Mouse (Mus musculus) forebrain, embryonic 13.5 days (tissue): ENCODE measurements around the gene Tex22. TPM values are rescaled to one million over a fixed set of nuclear protein-coding genes. Genes with fewer than 3 reads are reported as not detected.

ENCODE experiments used
- ATAC-seq: fragments of 200-750 bp; cut with Nextera tagmentation; 2 replicates; pipeline ENCODE4 v1.8.0; 2017
- H3K27ac ChIP-seq: fragments of 300-500 bp; sonication (generic); 2 replicates; pipeline ENCODE4 v1.5.1; 2015; ENCODE audit warnings: inconsistent platforms, mild to moderate bottlenecking, moderate library complexity
- H3K27me3 ChIP-seq: fragments of 300-500 bp; sonication (generic); 2 replicates; pipeline ENCODE4 v1.6.1; 2015; ENCODE audit warnings: mild to moderate bottlenecking, inconsistent platforms
- H3K36me3 ChIP-seq: fragments of 300-500 bp; sonication (generic); 2 replicates; pipeline ENCODE4 v1.6.1; 2015; ENCODE audit warnings: mild to moderate bottlenecking, inconsistent platforms; ENCODE audit not compliant: poor library complexity, severe bottlenecking
- H3K4me1 ChIP-seq: fragments of 300-500 bp; sonication (generic); 2 replicates; pipeline ENCODE4 v1.6.1; 2015; ENCODE audit warnings: inconsistent platforms
- H3K4me2 ChIP-seq: fragments of 300-500 bp; sonication (generic); 2 replicates; pipeline ENCODE4 v1.6.1; 2015; ENCODE audit warnings: inconsistent platforms, mild to moderate bottlenecking, moderate library complexity
- H3K4me3 ChIP-seq: fragments of 300-500 bp; sonication (generic); 2 replicates; pipeline ENCODE4 v1.5.1; 2015; ENCODE audit warnings: mild to moderate bottlenecking, inconsistent platforms
- H3K9ac ChIP-seq: fragments of 300-500 bp; sonication (generic); 2 replicates; pipeline ENCODE4 v1.6.1; 2015; ENCODE audit warnings: mild to moderate bottlenecking, inconsistent platforms
- H3K9me3 ChIP-seq: fragments of 300-500 bp; sonication (generic); replicated peaks from 2 replicates; pipeline ENCODE4 v1.6.1; 2016; ENCODE audit warnings: inconsistent platforms
- WGBS: fragments of 180-500 bp; shearing (Covaris S2); methylation state at CpG from one replicate; pipeline ENCODE4 v1.1.7; 2015; 5-methylcytosine and 5-hydroxymethylcytosine counted together
- polyA plus RNA-seq: library from polyadenylated mRNA; unstranded; fragments of >200 nt; fragmentation: Nextera tagmentation; extraction: Ambion mirVana; gene quantifications from 2 replicates; pipeline ENCODE4 v1.2.1, GENCODE M21; 2015

The Tex22 gene
- not detected in 2 replicates for polyA plus RNA-seq

DNA sequence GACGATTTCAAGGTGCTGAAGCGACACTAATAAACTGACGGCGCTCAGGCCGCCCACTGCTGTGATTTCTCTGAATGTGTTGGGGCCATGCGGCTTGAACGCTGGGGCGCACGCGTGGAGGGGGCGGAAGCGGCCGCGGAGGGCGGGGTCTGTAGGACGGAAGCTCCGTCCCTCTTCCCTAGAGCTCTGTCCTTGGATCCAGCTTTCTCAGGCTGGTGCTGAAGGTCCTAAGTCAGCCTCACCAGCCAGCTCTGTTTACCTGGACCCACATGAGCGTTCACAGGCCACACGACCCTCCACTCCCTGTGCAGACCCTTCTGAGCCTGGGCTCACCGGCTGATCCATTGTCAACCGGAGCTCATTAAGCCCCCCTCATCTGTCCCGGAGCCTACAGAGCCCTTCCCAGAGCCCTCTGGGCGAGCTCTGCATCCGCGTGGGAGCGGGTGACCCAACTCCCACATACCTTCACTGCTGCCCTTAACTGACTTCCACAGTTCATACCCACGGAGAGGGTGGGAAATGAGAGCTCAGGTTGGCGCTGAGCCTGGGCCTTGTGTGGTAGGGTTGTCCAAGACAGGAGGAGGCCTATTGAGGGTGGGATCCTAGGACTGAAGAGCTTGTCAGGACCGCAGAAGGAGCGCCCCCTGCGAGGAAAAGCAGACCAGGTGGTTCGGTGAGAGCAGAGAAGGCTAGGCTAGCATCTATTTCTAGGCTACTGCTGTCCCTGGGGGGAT lies at the start of gene Tex22:
Tex22 (plus strand) TSS at position 174 of the 734 bp plus-strand sequence.
- Histone ChIP-seq H3K4me3 (peak within 1 kb of the TSS; percentile 50), H3K4me1 (peaks cover 17% of the 10 kb centered on the region), H3K4me2 (peak within 1 kb of the TSS; percentile 95), H3K27me3 (no peaks in the 10 kb centered on the region), H3K9me3 (no peaks in the 10 kb centered on the region), H3K9ac (peak within 1 kb of the TSS; percentile 79), H3K27ac (peak within 1 kb of the TSS; percentile 93), H3K36me3 (peaks cover 27% of the 10 kb centered on the region)
- ATAC-seq = peak; percentile 95
- WGBS = 1% methylated on average over 32 of the region's 32 CpGs

DNA sequence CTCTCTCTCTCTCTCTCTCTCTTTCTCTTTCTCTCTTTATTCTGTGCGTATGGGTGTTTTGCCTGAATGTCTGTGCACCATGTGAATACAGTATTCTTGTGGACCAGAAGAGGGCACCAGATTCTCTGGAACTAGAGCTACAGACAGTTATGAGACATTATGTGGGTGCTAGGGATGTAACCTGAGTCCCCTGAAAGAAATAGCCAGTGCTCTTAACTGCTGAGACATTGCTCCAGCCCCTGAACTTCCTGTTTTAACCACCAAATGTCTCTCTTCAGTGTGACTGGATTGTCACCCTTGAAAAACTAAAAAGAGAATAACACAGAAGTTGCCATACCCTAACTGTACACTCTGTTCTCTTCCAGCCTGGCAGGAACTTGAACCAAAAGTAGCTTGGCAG lies 47.7 kb upstream of the Tex22 start:
- 100% methylated on average over 1 of the region's 1 CpGs for WGBS
- Histone ChIP-seq H3K9me3 (no peaks in the 10 kb centered on the region), H3K9ac (no peak overlapping the region), H3K4me2 (no peak overlapping the region), H3K27me3 (no peaks in the 10 kb centered on the region), H3K27ac (no peak overlapping the region), H3K36me3 (peaks cover 39% of the 10 kb centered on the region; the same call in 1 of the 2 replicates), H3K4me3 (no peak overlapping the region), H3K4me1 (peaks cover 18% of the 10 kb centered on the region)
- ATAC-seq = no peak

DNA sequence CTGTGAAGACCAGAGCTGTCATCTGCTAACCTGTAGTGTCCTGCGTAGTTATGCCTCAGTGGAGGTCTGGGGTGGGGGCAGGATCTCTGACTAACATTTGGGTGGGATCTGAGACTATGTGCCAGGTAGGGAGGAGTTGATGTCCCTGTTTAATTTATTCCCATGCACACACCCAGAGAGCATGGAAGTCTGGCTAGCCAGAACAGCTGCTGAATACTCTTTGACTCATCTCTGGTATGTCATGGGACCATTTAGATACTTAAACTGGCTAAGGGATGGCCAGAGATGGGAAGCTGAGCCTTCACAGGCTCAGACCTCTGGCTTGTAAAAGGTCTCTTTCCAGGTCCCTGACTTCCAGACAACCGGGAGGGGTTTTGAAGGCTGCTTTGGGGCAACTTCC lies 46.8 kb upstream of the Tex22 start:
- Histone ChIP-seq H3K27me3 (no peaks in the 10 kb centered on the region), H3K36me3 (peaks cover 39% of the 10 kb centered on the region; the same call in 1 of the 2 replicates), H3K27ac (no peak overlapping the region), H3K4me3 (no peak overlapping the region), H3K4me1 (peaks cover 28% of the 10 kb centered on the region), H3K9ac (no peak overlapping the region), H3K9me3 (no peaks in the 10 kb centered on the region), H3K4me2 (no peak overlapping the region)
- WGBS = 94% methylated on average over 2 of the region's 2 CpGs
- ATAC-seq = no peak

DNA sequence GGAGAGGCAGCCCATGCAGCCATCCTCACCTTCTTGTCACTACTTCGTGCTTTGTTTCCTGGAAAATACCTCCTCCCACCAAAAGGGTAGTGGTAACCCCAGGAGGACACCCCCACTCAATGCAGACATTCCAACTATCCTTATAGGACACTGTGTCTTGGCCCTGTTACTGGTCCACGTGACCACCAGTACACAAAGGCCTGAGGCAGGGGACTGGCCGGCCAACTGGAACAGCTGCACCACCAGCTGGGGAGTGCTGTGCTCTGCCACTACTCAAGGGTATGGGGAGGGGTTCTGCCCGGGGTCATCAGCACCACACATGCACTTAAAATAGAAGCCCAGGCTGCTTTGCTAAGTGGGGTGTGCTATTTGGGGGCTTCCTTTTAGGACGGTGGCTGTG lies 46.2 kb upstream of the Tex22 start:
- Histone ChIP-seq H3K27me3 (no peaks in the 10 kb centered on the region), H3K27ac (no peak overlapping the region), H3K9me3 (no peaks in the 10 kb centered on the region), H3K36me3 (peaks cover 38% of the 10 kb centered on the region; the same call in 1 of the 2 replicates), H3K4me2 (no peak overlapping the region), H3K9ac (no peak overlapping the region), H3K4me1 (peaks cover 33% of the 10 kb centered on the region), H3K4me3 (no peak overlapping the region)
- WGBS = 56% methylated on average over 5 of the region's 5 CpGs
- no peak for ATAC-seq

DNA sequence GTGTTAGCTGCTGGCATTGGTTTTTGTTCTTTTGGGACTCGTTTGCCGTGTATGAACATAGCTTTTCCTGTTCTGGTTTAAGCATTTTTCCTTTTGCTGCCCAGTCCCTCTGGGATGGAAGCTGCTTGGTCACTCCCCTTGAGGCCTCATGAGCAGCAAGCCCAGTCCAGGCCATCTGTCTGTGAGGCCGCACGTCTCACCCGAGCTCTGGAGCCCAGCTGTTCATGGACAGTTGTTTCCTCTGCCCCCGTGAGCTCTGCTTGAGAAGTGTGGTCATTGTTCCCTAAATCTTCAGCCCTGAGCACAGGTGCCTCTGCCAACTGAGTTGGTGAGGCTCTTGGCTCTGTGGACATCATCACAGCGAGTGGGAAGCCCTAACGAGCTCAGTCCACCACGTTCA lies 45.4 kb upstream of the Tex22 start:
- H3K36me3 ChIP-seq = peaks cover 30% of the 10 kb centered on the region; the same call in 1 of the 2 replicates
- no peak overlapping the region for H3K4me2 ChIP-seq
- H3K27ac ChIP-seq = peak overlapping the region; percentile 42; the same call in 1 of the 2 replicates
- no peak for ATAC-seq
- no peak overlapping the region for H3K4me3 ChIP-seq
- no peaks in the 10 kb centered on the region for H3K27me3 ChIP-seq
- no peaks in the 10 kb centered on the region for H3K9me3 ChIP-seq
- H3K4me1 ChIP-seq = peaks cover 41% of the 10 kb centered on the region
- H3K9ac ChIP-seq = no peak overlapping the region
- 63% methylated on average over 9 of the region's 9 CpGs for WGBS

DNA sequence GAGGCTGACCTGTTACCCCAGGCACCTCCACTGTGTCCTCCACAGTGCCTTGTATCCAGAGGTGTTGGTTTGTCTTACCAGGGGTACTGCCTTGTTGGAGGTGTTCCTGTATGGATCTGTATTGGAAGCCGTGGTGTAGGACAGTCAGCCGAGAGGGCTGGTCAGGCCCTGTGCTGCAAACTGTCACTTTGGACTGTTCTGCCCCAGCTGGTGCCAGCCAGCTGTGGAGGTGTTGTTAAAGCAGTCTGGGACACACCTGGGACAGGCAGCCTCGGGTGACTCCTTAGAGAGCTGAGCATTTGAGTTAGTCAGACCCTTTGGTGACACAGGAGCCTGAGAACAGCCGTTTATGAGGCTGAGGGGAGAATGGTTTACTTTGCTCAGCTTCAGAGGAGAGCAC lies 44.3 kb upstream of the Tex22 start:
- Histone ChIP-seq H3K4me3 (no peak overlapping the region), H3K27ac (no peak overlapping the region), H3K9me3 (no peaks in the 10 kb centered on the region), H3K36me3 (peaks cover 27% of the 10 kb centered on the region; the same call in 1 of the 2 replicates), H3K4me1 (peaks cover 41% of the 10 kb centered on the region), H3K4me2 (no peak overlapping the region), H3K9ac (no peak overlapping the region), H3K27me3 (no peaks in the 10 kb centered on the region)
- WGBS = 77% methylated on average over 4 of the region's 4 CpGs
- ATAC-seq = no peak

DNA sequence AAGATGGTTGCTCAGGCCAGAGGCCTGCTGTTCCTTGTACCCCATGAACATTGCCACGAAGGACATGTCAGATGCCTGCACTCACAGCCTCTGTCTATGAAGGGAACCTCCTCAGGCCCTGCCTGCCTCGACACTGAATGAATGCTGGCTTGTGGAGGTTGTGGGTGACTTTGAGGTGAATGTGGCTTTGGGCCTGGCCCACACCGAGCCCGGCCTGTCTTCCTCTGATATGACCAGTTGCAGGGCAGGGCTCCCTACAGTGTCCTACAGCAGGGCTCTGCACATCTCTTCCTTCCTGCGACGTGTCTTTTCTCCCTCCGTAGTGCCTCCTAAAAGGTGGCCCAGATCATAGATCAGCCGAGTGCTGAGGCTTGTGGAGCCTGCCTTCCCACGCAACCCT lies 43.3 kb upstream of the Tex22 start:
- Histone ChIP-seq H3K9ac (no peak overlapping the region), H3K27ac (no peak overlapping the region; the same call in 1 of the 2 replicates), H3K4me2 (no peak overlapping the region), H3K9me3 (no peaks in the 10 kb centered on the region), H3K4me1 (peaks cover 41% of the 10 kb centered on the region), H3K4me3 (no peak overlapping the region), H3K27me3 (no peaks in the 10 kb centered on the region), H3K36me3 (peaks cover 20% of the 10 kb centered on the region; the same call in 1 of the 2 replicates)
- no peak for ATAC-seq
- WGBS = 89% methylated on average over 9 of the region's 9 CpGs

DNA sequence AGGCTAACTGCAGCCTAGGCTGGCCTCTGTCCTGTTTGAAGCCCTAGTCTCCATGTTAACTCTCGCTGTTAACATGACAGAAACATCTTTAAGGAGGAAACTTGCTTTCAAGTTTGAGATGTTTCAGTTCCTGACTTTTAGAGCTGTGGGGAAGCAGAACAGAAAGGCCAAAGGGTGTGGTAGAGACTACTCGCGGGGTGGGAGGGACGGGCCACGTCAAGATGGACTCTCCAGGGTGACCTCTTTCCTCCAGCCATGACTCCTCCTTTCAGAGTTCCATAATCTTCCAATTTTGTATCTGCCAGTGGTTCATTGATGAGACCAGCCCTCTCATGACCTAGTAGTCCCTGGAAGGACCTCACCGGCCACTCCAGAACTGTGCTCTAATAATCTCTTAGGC lies 42.9 kb upstream of the Tex22 start:
- no peak overlapping the region for H3K4me2 ChIP-seq
- no peak overlapping the region for H3K27ac ChIP-seq
- WGBS = 89% methylated on average over 6 of the region's 6 CpGs
- H3K36me3 ChIP-seq = peaks cover 16% of the 10 kb centered on the region; the same call in 1 of the 2 replicates
- H3K9me3 ChIP-seq = no peaks in the 10 kb centered on the region
- no peak for ATAC-seq
- no peak overlapping the region for H3K9ac ChIP-seq
- no peaks in the 10 kb centered on the region for H3K27me3 ChIP-seq
- H3K4me3 ChIP-seq = no peak overlapping the region
- H3K4me1 ChIP-seq = peaks cover 41% of the 10 kb centered on the region

DNA sequence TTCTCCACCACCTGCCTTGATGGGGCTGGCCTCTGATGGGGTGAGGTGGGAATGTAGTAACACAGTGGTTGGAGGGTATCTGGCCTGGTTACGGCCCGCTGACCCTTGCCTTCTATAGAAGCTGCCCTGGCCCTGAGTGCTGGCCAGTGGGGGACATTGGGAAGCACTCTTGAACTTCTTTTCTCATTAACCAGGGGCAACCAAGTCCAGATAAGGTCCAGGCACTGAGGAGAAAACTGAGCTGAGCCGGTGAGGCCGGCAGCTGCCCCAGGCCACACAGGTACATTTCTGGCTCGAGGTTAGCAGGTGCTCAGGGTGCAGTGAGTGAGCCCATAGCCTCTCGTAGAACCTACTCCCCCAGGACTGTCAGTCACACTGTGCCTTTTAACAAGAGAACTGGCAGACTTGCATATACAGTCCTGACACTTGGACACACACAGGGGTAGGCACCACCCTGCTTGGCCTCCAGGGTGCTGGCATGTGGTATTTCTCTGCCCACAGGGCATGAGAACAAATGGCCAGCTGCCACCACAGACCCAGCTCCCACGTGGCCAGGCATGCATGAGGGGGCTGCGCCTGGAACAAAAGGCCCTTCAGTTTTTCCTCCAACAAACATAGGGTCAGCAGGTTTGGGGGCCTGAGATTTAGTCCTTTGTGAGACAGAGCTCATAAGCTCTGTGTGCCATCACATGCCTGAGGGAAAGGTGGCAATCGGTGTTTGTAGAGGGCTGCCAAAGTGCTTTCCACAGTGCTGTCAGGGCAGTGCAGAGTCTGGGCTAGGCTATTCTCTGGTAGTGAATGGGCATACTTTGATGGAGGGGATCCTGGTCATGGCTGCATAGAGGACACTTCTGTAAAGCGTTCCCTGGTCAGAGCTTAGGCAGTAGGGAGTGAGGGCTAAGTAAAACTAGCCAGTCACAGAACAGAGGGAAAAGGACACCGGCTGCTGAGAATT lies 41.7 kb upstream of the Tex22 start:
- WGBS = 64% methylated on average over 11 of the region's 11 CpGs
- ATAC-seq = peak; percentile 82
- Histone ChIP-seq H3K9ac (peak overlapping the region; percentile 45), H3K27ac (peak overlapping the region; percentile 59), H3K9me3 (no peaks in the 10 kb centered on the region), H3K4me2 (no peak overlapping the region), H3K27me3 (no peaks in the 10 kb centered on the region), H3K36me3 (peaks cover 9% of the 10 kb centered on the region; the same call in 1 of the 2 replicates), H3K4me3 (no peak overlapping the region), H3K4me1 (peaks cover 40% of the 10 kb centered on the region)

DNA sequence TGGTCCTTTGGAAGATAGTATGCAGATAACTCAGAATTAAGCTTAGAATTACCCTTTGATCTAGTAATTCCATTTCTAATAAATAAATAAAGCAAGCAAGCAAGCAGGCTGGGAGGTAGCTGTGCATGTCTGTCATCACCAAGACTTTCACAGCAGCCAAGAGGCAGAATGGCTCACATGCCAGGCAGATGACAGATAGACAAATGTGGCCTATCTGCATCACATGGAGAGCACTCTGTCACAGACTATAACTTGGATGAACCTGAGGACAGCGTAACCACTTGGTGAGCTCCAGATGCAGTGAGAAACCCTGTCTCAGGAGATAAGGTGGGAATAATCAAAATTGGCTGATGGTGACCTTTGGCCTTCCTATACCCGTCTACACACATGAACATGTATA lies 39.2 kb upstream of the Tex22 start:
- Histone ChIP-seq H3K4me2 (no peak overlapping the region), H3K4me1 (peaks cover 23% of the 10 kb centered on the region), H3K27me3 (no peaks in the 10 kb centered on the region), H3K9me3 (no peaks in the 10 kb centered on the region), H3K36me3 (peaks cover 3% of the 10 kb centered on the region; the same call in 1 of the 2 replicates), H3K4me3 (no peak overlapping the region), H3K9ac (no peak overlapping the region), H3K27ac (no peak overlapping the region)
- WGBS = 93% methylated on average over 2 of the region's 2 CpGs
- ATAC-seq = no peak

DNA sequence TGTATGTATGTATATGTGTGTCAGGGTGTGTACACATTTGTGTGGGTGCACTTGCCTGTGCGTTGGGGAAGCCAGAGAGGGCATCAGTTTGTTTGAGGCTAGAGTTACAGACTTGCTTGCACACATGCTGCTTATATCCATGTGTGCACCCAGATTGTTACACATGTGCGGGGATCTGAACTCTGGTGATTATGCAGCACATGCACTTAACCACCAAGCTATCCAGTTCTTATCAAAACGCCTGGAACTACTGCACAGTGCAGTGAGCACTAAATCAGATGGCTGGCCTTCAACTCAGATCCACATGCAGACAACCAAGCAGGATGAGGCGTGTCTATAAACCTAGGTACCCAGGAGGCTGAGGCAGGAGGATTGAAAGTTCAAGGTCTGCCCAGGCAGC lies 37.3 kb upstream of the Tex22 start:
- ATAC-seq = no peak
- 92% methylated on average over 4 of the region's 4 CpGs for WGBS
- no peaks in the 10 kb centered on the region for H3K27me3 ChIP-seq
- no peak overlapping the region for H3K9ac ChIP-seq
- no peak overlapping the region for H3K4me2 ChIP-seq
- H3K4me1 ChIP-seq = peaks cover 34% of the 10 kb centered on the region
- no peak overlapping the region for H3K4me3 ChIP-seq
- no peaks in the 10 kb centered on the region for H3K9me3 ChIP-seq
- H3K36me3 ChIP-seq = 0 out of 2 replicates have a peak, but pooled peaks cover 3% of the 10 kb centered on the region
- H3K27ac ChIP-seq = no peak overlapping the region

DNA sequence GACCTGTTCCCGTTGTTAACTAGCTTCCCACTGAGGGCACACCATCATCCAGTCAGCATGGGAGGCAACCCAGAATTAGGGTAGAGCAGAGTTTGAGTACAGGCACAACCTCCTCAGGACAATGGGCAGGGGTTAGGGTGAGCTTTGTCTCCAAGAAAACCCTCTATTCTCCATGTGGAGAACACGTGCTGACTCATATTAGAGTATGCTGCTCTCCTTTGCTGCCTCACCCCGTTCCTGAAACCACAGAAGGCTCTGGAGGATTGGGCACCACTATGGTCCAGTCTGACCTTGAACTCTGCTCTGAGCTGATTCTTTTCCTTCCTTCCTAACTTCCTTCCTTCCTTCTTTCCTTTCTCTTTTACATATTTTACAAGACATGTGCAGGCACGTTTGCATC lies 35.9 kb upstream of the Tex22 start:
- Histone ChIP-seq H3K9me3 (no peaks in the 10 kb centered on the region), H3K36me3 (0 out of 2 replicates have a peak, but pooled peaks cover 3% of the 10 kb centered on the region), H3K9ac (no peak overlapping the region), H3K4me2 (no peak overlapping the region), H3K4me1 (peaks cover 20% of the 10 kb centered on the region), H3K27ac (no peak overlapping the region), H3K4me3 (no peak overlapping the region), H3K27me3 (no peaks in the 10 kb centered on the region)
- WGBS = 96% methylated on average over 4 of the region's 4 CpGs
- no peak for ATAC-seq
